Mouse (Mus musculus): ENCODE measurements at regions not wholly inside any gene's neighbourhood (a gene's known extent, or its start where the extent isn't known, plus 50 kb on each side); places are given as distances from the start of the nearest gene placed in this dataset.
"Not testable (repeated sequence)": the region's sequence is repeated elsewhere in the genome, so short reads cannot be mapped to it uniquely, and the experiment has no call there.

DNA sequence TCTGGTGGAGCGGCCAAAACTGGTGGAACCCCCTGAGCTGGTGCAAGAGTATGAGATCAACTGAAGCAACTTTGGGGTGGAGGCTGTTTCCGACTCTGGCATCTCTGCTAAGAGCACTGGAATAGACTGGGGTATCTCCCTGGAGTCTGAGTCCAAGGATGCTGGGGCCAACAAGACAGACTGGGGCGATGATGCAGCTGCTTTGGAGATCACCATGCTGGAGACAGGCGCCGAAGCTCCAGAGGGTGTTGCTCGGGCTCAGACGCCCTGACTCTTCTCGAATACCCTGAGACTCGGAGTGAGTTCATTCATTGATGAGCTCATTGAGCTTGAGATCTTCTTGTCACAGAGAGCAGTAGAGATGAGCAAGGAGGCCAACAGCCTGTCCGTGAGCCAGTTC is 194.6 kb upstream of the Hsf2 start:
- DNase-seq (ENCODE audit: low spot score in 2 of 2): no peak

DNA sequence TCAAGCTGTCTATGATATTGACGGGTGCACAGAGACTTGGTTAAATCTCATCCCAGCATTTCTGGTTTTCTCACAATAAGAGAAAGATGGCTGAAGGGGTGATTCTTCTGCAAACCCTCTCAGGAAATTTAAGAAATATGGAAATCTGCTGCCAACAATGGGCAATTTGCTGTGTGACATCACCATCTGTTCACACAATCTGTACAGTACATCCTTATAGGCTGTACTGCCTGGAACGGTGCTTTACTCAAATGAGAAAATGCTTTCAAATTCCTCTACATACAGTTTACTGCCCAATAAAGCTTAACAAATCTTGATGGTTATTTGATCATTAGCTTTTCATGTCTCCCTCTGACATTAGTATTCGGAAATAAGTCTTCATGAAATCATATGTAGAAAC is 172.4 kb upstream of the Hsf2 start:
- no peak for DNase-seq (ENCODE audit: low spot score in 2 of 2)

DNA sequence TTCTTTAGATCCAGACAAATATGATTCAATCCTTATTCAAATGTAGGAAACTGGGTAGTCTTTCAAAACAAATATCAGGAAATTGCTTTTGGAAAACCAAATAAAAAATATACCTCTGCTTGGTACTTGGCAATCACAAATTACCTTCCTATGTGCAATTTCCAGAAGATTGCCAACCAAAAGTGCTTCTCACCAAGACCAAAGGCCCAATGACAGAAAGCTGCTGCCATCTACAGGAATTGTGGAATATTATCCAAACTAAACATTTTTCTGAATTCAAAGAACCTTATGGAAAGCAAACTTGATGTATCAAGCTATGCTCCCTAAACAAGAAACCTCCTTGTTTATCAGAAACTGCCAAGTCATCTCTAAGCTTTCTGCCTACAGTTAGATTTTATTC is 169.1 kb upstream of the Hsf2 start:
- DNase-seq (ENCODE audit: low spot score in 2 of 2): no peak

DNA sequence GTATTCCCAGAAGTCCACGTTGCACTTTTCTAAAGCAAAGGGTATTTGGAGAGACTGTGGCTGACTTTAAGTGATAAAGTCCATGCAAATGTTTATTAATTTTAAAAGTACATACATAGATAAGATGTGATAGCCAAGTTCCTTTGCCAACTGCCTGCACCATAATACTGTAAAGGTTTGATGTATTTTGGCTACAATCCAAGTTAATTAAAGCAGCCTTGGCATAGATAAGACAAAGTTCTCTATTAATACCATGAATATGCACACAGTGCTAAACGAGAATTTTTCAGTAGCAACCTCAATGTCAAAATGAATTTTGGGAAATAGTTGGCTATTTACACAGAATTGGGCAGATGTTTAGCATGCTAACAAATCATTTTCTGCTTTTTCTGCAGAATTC is 167.0 kb upstream of the Hsf2 start:
- DNase-seq (ENCODE audit: low spot score in 2 of 2): no peak

DNA sequence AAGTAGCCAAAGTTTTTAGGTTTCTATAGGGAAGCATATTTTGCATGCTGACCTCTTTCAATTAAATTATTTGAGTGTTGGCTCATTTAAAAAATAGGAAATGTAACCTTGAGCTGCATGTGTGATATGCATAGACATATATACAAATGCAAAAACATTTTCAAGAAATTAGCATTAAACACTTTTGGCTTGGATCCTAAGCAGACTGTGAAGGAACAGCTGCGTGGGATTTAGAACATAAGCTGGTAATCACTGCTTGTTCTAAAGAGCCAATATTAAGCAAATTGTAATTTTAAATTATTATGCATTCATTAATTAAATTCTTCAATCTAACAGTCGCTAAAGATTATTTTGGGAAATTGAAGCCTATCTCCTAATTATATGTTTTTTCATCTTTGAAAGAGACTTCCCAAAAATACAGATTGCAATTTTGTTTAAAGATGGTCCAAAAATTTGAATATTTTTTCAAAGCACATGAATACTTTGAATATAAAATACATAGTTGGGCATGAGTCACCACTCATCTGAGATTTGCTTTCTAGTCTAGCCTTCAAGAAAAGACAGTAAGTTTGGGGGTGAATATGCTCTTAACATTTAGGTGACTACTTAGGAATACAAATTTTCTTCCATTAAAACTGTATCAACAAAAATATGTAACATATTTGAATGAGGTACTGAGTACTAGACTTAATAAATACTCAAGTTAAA is 163.3 kb upstream of the Hsf2 start:
- DNase-seq (ENCODE audit: low spot score in 2 of 2): no peak

DNA sequence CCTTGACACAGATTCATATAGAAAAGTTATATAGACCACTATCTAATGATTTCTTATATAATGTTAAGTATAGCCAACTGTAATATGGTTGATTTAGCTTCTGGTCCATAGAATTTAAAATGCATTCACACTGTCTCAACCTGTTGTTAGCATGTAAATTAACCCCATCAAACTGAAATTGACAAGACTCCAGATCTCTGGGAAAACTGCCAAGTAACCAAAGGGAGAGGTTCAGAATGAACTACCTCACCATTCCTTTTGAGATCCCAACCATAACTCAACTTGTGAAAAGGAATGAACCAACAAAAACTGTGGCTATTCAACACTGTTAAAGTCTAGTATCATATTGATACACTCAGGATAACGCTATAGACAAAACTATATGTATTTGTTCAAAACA is 162.0 kb upstream of the Hsf2 start:
- no peak for DNase-seq (ENCODE audit: low spot score in 2 of 2)

DNA sequence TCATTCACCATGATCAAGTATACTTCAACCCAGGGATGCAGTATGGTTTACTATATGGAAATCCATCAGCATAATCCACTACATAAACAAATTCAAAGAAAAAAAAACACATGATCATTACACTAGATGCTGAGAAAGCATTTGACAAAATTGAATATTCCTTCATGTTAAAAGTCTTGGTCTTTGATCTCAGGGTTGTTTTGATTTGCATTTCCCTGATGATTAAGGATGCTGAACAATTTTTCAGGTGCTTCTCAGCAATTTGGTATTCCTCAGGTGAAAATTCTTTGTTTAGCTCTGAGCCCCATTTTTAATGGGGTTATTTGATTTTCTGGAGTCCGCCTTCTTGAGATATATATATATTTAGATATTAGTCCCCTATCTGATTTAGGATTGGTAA is 123.4 kb upstream of the Hsf2 start:
- not testable (repeated sequence) for DNase-seq (ENCODE audit: low spot score in 2 of 2)

Data from natural killer cell, adult 2 months (primary cell).